Mouse (Mus musculus): ENCODE data around the gene Ern1. TPM values are rescaled to one million over a fixed set of nuclear protein-coding genes. Genes with fewer than 3 reads are reported as not detected.

The Ern1 gene
- polyA plus RNA-seq, 2 experiments, result 2.9 to 4.6 TPM

DNA sequence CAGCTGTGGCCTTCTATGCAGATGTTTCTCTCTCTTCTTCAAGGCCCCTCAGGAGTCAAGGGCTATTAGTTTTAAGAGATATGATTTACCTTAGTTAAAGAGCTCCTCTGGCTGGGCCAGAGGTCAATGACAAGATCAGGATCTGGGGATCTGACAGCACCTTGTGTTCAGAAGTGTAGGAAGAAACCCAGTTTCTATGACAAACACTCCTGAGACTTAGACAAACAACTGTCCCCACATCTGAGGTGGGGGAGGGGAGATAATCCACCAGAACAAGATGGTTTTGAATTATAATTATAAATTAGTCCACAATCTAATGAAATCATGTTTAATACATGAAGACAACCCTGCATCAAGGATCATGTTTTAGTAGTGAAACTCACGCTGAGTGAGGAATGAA lies 8.9 kb downstream of the Ern1 start:
- Histone ChIP-seq H3K36me3 (replicated peaks; ENCODE audit: control insufficient read depth, insufficient read depth, low read depth) (no peaks in the 10 kb centered on the region), H3K9ac (replicated peaks) (no peak overlapping the region), H3K4me2 (ENCODE audit: low read depth) (no peak overlapping the region), H3K27ac (no peak overlapping the region), H3K27me3 (ENCODE audit: control insufficient read depth, insufficient read depth, low read length) (no peaks in the 10 kb centered on the region), H3K9me3 (ENCODE audit: control insufficient read depth, low read length) (no peaks in the 10 kb centered on the region), H3K4me1 (replicated peaks; ENCODE audit: control insufficient read depth in 2 of 2, insufficient read depth in 2 of 2, low read length in 1 of 2) (peaks cover 11 to 21% of the 10 kb centered on the region in 2 experiments; a peak in 3 of 4 replicates), H3K4me3 (ENCODE audit: insufficient read depth in 1 of 2, low read depth in 2 of 2, low read length in 2 of 2) (no peak overlapping the region)
- DNase-seq (ENCODE audit: low read depth in 3 of 3, low spot score in 3 of 3) (no peak), ATAC-seq (ENCODE audit: insufficient read depth) (no peak)
- WGBS (ENCODE audit: insufficient replicate concordance), result 58% methylated on average over 1 of the region's 1 CpGs
- no peak for TF ChIP-seq EP300 (IDR thresholded peaks at IDR 0.05; ENCODE audit: low read depth)
- no peak for TF ChIP-seq CTCF (IDR thresholded peaks at IDR 0.05; ENCODE audit: low read depth)

DNA sequence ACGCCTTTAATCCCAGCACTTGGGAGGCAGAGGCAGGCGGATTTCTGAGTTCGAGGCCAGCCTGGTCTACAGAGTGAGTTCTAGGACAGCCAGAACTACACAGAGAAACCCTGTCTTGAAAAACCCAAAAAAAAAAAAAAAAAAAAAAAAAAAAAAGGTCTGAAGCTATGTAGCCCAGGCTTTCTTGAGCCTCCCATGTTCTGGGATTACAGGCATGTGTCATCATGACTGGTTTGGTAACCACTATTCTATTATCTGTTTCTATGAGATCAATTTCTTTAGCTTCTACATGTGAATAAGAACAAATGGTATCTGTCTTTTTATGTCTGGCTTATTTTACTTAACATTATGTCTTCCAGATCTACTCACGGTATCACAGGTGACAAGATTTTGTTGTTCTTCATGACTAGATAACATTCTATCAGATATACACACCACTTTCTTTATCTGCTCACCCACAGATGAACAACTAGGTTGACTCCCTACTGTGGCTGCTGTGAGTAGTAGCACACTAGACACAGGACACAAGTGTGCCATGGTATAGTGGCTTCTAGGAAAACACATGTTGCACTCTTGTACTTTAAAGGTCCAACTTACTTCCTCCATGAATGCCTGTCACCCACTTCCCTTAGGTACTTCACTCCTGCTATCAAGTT lies 10.0 kb downstream of the Ern1 start:
- no peak for TF ChIP-seq CTCF (IDR thresholded peaks at IDR 0.05; ENCODE audit: low read depth)
- no peak for TF ChIP-seq EP300 (IDR thresholded peaks at IDR 0.05; ENCODE audit: low read depth)
- no peaks in the 10 kb centered on the region for H3K27me3 ChIP-seq (ENCODE audit: control insufficient read depth, insufficient read depth, low read length)
- no peak overlapping the region for H3K9ac ChIP-seq (replicated peaks)
- H3K9me3 ChIP-seq (ENCODE audit: control insufficient read depth, low read length), result no peaks in the 10 kb centered on the region
- ATAC-seq (ENCODE audit: insufficient read depth) (no peak), DNase-seq (ENCODE audit: low read depth in 3 of 3, low spot score in 3 of 3) (no peak)
- H3K4me2 ChIP-seq (ENCODE audit: low read depth), result no peak overlapping the region
- WGBS (ENCODE audit: insufficient replicate concordance), result 62% methylated on average over 4 of the region's 4 CpGs
- H3K36me3 ChIP-seq (replicated peaks; ENCODE audit: control insufficient read depth, insufficient read depth, low read depth), result no peaks in the 10 kb centered on the region
- no peak overlapping the region for H3K4me3 ChIP-seq (ENCODE audit: insufficient read depth in 1 of 2, low read depth in 2 of 2, low read length in 2 of 2)
- H3K4me1 ChIP-seq (replicated peaks; ENCODE audit: control insufficient read depth in 2 of 2, insufficient read depth in 2 of 2, low read length in 1 of 2), result peaks cover 11 to 20% of the 10 kb centered on the region in 2 experiments; a peak in 3 of 4 replicates
- H3K27ac ChIP-seq, result no peak overlapping the region

DNA sequence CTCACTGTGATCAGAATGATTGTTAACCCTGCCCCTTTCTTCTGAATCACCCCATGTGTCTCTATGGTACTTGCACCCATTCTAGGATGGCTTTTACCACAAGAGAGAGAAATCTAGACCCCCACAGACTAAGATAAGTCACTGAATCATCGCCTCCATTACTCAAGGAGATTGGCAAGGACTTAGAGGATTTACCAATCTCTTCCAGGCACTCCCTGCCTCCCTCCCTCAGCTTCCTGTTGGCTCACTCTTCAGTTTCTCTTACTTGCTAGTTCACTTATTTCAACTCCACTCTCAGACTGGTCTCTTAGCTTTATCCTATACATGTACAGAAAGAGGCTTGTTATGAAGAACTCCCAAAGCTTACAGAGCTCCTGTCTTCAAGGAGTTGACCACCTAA lies 12.3 kb downstream of the Ern1 start:
- Histone ChIP-seq H3K9ac (replicated peaks) (no peak overlapping the region), H3K27ac (no peak overlapping the region), H3K27me3 (ENCODE audit: control insufficient read depth, insufficient read depth, low read length) (no peaks in the 10 kb centered on the region), H3K9me3 (ENCODE audit: control insufficient read depth, low read length) (no peaks in the 10 kb centered on the region), H3K4me2 (ENCODE audit: low read depth) (no peak overlapping the region), H3K4me3 (ENCODE audit: insufficient read depth in 1 of 2, low read depth in 2 of 2, low read length in 2 of 2) (no peak overlapping the region), H3K4me1 (replicated peaks; ENCODE audit: control insufficient read depth in 2 of 2, insufficient read depth in 2 of 2, low read length in 1 of 2) (peaks cover 8 to 23% of the 10 kb centered on the region in 2 experiments; a peak in 3 of 4 replicates), H3K36me3 (replicated peaks; ENCODE audit: control insufficient read depth, insufficient read depth, low read depth) (no peaks in the 10 kb centered on the region)
- DNase-seq (ENCODE audit: low read depth in 3 of 3, low spot score in 3 of 3) (no peak), ATAC-seq (ENCODE audit: insufficient read depth) (no peak)
- 26% methylated on average over 1 of the region's 1 CpGs for WGBS (ENCODE audit: insufficient replicate concordance)
- TF ChIP-seq CTCF (IDR thresholded peaks at IDR 0.05; ENCODE audit: low read depth), result no peak
- TF ChIP-seq EP300 (IDR thresholded peaks at IDR 0.05; ENCODE audit: low read depth), result no peak

DNA sequence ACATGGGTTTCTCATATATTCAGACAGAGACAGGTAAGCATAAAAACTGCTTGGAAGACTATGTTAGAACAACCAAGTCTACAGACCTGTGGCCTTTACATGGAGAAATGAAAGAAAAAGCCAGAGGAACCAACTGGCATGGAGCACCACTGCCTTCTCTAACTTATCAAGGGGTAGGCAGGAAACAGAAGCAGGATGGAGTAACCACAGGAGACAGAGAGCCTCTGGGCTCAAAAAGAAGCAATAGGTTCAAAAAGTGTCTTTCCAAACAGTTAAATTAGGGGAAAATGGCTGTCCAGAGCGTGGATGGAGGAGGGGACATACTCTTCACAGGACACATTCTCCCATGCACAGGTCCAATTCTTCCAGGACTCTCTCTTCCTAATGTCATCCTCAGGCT lies 16.0 kb downstream of the Ern1 start:
- Histone ChIP-seq H3K36me3 (replicated peaks; ENCODE audit: control insufficient read depth, insufficient read depth, low read depth) (no peaks in the 10 kb centered on the region), H3K9me3 (ENCODE audit: control insufficient read depth, low read length) (no peaks in the 10 kb centered on the region), H3K4me3 (ENCODE audit: insufficient read depth in 1 of 2, low read depth in 2 of 2, low read length in 2 of 2) (no peak overlapping the region), H3K27ac (no peak overlapping the region), H3K9ac (replicated peaks) (no peak overlapping the region), H3K27me3 (ENCODE audit: control insufficient read depth, insufficient read depth, low read length) (no peaks in the 10 kb centered on the region), H3K4me1 (replicated peaks; ENCODE audit: control insufficient read depth in 2 of 2, insufficient read depth in 2 of 2, low read length in 1 of 2) (peaks cover 7 to 21% of the 10 kb centered on the region in 2 experiments; a peak in 3 of 4 replicates), H3K4me2 (ENCODE audit: low read depth) (no peak overlapping the region)
- no peak for DNase-seq (ENCODE audit: low read depth in 3 of 3, low spot score in 3 of 3)
- TF ChIP-seq CTCF (IDR thresholded peaks at IDR 0.05; ENCODE audit: low read depth) (no peak), EP300 (IDR thresholded peaks at IDR 0.05; ENCODE audit: low read depth) (no peak)
- no peak for ATAC-seq (ENCODE audit: insufficient read depth)
- WGBS (ENCODE audit: insufficient replicate concordance), result 37% methylated on average over 1 of the region's 1 CpGs

DNA sequence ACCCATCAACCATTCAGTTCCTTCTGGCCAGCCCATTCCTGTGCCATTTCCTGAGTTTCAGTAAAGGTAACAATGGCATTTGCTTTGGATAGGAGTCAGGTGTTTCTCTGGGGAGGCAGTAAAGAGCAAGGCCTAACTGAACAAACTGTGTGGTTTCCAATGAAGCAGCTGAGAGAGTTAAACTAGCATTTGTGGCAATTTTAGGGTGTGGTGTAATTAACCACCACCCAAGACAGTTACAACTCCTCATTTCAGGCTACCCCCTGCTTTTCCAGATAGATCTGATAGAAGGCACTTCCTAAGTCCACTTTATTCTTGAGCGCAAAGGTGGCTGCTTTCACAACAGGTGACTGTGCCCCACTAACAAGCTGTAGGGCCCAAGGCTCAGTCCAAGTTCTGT lies 19.1 kb downstream of the Ern1 start:
- Histone ChIP-seq H3K9me3 (ENCODE audit: control insufficient read depth, low read length) (no peaks in the 10 kb centered on the region), H3K4me3 (ENCODE audit: insufficient read depth in 1 of 2, low read depth in 2 of 2, low read length in 2 of 2) (no peak overlapping the region), H3K27ac (no peak overlapping the region), H3K36me3 (replicated peaks; ENCODE audit: control insufficient read depth, insufficient read depth, low read depth) (no peaks in the 10 kb centered on the region), H3K4me2 (ENCODE audit: low read depth) (peak overlapping the region; percentile 8; the same call in 1 of the 2 replicates), H3K27me3 (ENCODE audit: control insufficient read depth, insufficient read depth, low read length) (no peaks in the 10 kb centered on the region), H3K9ac (replicated peaks) (0 out of 2 replicates have a peak overlapping the region, but pooled peaks have one; percentile 9), H3K4me1 (replicated peaks; ENCODE audit: control insufficient read depth in 2 of 2, insufficient read depth in 2 of 2, low read length in 1 of 2) (peaks cover 7 to 20% of the 10 kb centered on the region in 2 experiments; a peak in 3 of 4 replicates)
- WGBS (ENCODE audit: insufficient replicate concordance), result 13% methylated on average over 1 of the region's 1 CpGs
- ATAC-seq (ENCODE audit: insufficient read depth), result peak; percentile 35; the same call in 1 of the 2 replicates
- no peak for DNase-seq (ENCODE audit: low read depth in 3 of 3, low spot score in 3 of 3)
- TF ChIP-seq EP300 (IDR thresholded peaks at IDR 0.05; ENCODE audit: low read depth) (peak; percentile 17; the same call in 1 of the 2 replicates), CTCF (IDR thresholded peaks at IDR 0.05; ENCODE audit: low read depth) (no peak)
